Mouse (Mus musculus) cerebellum, adult 2 months (tissue): ENCODE measurements at regions not wholly inside any gene's neighbourhood (a gene's known extent, or its start where the extent isn't known, plus 50 kb on each side); places are given as distances from the start of the nearest gene placed in this dataset.

Source experiments
- DNase-seq, 2 experiments: peaks; one replicate each; pipeline ENCODE4 v3.0.0; 2021
- H3K27ac ChIP-seq: fragments of 200-500 bp; 2 replicates; pipeline ENCODE4 v1.5.1; 2012; ENCODE audit warnings: low read length, control low read depth, inconsistent platforms; ENCODE audit not compliant: insufficient read depth
- H3K27me3 ChIP-seq: fragments of 200-500 bp; 2 replicates; pipeline ENCODE4 v1.6.1; 2012; ENCODE audit warnings: inconsistent platforms, mild to moderate bottlenecking, low read length, moderate library complexity; ENCODE audit not compliant: control insufficient read depth, insufficient read depth
- H3K4me1 ChIP-seq: fragments of 200-500 bp; 2 replicates; pipeline ENCODE4 v1.6.1; 2011; ENCODE audit warnings: low read length; ENCODE audit not compliant: control insufficient read depth, insufficient read depth
- H3K4me3 ChIP-seq: fragments of 200-500 bp; replicated peaks from 2 replicates; pipeline ENCODE3; 2011; ENCODE audit warnings: mild to moderate bottlenecking, low read depth, low read length, control low read depth; ENCODE audit not compliant: insufficient read depth
- CTCF ChIP-seq: fragments of 200-500 bp; IDR thresholded peaks from 2 replicates; pipeline ENCODE4 v1.5.1; 2011; ENCODE audit warnings: low read depth, mild to moderate bottlenecking, control low read depth, low read length, moderate library complexity, borderline replicate concordance; ENCODE audit not compliant: insufficient read depth
- POLR2A ChIP-seq: fragments of 200-500 bp; IDR thresholded peaks from 2 replicates; pipeline ENCODE4 v1.6.1; 2011; ENCODE audit warnings: low read length, control low read depth, borderline replicate concordance; ENCODE audit not compliant: insufficient read depth
- WGBS: fragments of 180-500 bp; shearing (Covaris S2); methylation state at CpG from one replicate; pipeline ENCODE4 v1.1.7; 2018; 5-methylcytosine and 5-hydroxymethylcytosine counted together

- no peak for TF ChIP-seq POLR2A
- TF ChIP-seq CTCF = no peak
- no peaks in the 10 kb centered on the region; the same call in 1 of the 2 replicates for H3K4me1 ChIP-seq
- WGBS = 37% methylated on average over 3 of the region's 3 CpGs
- no peak for DNase-seq
- H3K4me3 ChIP-seq = no peak overlapping the region
- no peak overlapping the region for H3K27ac ChIP-seq
- H3K27me3 ChIP-seq = no peaks in the 10 kb centered on the region
Measured at GRCm38 (mm10) chr17:79518185-79518584, 93.5 kb upstream of the Rmdn2 start.

GRCm38 (mm10) chr17:79518696-79519095, 93.0 kb upstream of the Rmdn2 start:
- Histone ChIP-seq H3K27ac (no peak overlapping the region), H3K27me3 (no peaks in the 10 kb centered on the region), H3K4me3 (no peak overlapping the region), H3K4me1 (no peaks in the 10 kb centered on the region; the same call in 1 of the 2 replicates)
- DNase-seq = no peak
- WGBS = 93% methylated on average over 5 of the region's 5 CpGs
- TF ChIP-seq CTCF = no peak
- no peak for TF ChIP-seq POLR2A

GRCm38 (mm10) chr17:79519356-79519755, 92.3 kb upstream of the Rmdn2 start:
- no peak for DNase-seq
- Histone ChIP-seq H3K4me1 (no peaks in the 10 kb centered on the region), H3K27me3 (no peaks in the 10 kb centered on the region), H3K27ac (no peak overlapping the region), H3K4me3 (no peak overlapping the region)
- 92% methylated on average over 4 of the region's 4 CpGs for WGBS
- TF ChIP-seq CTCF (no peak), POLR2A (no peak)

- Histone ChIP-seq H3K27ac (no peak overlapping the region), H3K4me1 (no peaks in the 10 kb centered on the region), H3K27me3 (no peaks in the 10 kb centered on the region), H3K4me3 (no peak overlapping the region)
- TF ChIP-seq CTCF = no peak
- 84% methylated on average over 5 of the region's 5 CpGs for WGBS
- no peak for DNase-seq
Measured at GRCm38 (mm10) chr17:79520283-79520682, 91.4 kb upstream of the Rmdn2 start.

GRCm38 (mm10) chr17:79521691-79522090, 90.0 kb upstream of the Rmdn2 start:
- DNase-seq = no peak
- Histone ChIP-seq H3K4me1 (no peaks in the 10 kb centered on the region), H3K27ac (no peak overlapping the region), H3K27me3 (no peaks in the 10 kb centered on the region), H3K4me3 (no peak overlapping the region)
- WGBS = 95% methylated on average over 7 of the region's 7 CpGs
- TF ChIP-seq POLR2A (no peak), CTCF (no peak)

- Histone ChIP-seq H3K27me3 (no peaks in the 10 kb centered on the region), H3K4me1 (no peaks in the 10 kb centered on the region), H3K27ac (no peak overlapping the region), H3K4me3 (no peak overlapping the region)
- no peak for TF ChIP-seq CTCF
- no peak for TF ChIP-seq POLR2A
- 94% methylated on average over 3 of the region's 3 CpGs for WGBS
- no peak for DNase-seq
Measured at GRCm38 (mm10) chr17:79523230-79523629, 88.4 kb upstream of the Rmdn2 start.

GRCm38 (mm10) chr17:79527391-79527790, 84.3 kb upstream of the Rmdn2 start:
- no peaks in the 10 kb centered on the region for H3K27me3 ChIP-seq
- no peak overlapping the region for H3K4me3 ChIP-seq
- H3K4me1 ChIP-seq = no peaks in the 10 kb centered on the region
- TF ChIP-seq CTCF (no peak), POLR2A (no peak)
- no peak overlapping the region for H3K27ac ChIP-seq
- WGBS = 81% methylated on average over 3 of the region's 3 CpGs
- DNase-seq = no peak

- Histone ChIP-seq H3K27me3 (no peaks in the 10 kb centered on the region), H3K27ac (no peak overlapping the region), H3K4me1 (no peaks in the 10 kb centered on the region), H3K4me3 (no peak overlapping the region)
- 59% methylated on average over 4 of the region's 4 CpGs for WGBS
- TF ChIP-seq POLR2A (no peak), CTCF (no peak)
- no peak for DNase-seq
Measured at GRCm38 (mm10) chr17:79536549-79536948, 75.1 kb upstream of the Rmdn2 start.
